Mouse (Mus musculus) retina, adult 2 months (tissue): ENCODE data around the gene Gpr65.

Experiments used
- DNase-seq: peaks from one replicate; pipeline ENCODE4 v3.0.0-alpha.2; 2012; ENCODE audit warnings: low read depth, low spot score

Gpr65 gene

DNA sequence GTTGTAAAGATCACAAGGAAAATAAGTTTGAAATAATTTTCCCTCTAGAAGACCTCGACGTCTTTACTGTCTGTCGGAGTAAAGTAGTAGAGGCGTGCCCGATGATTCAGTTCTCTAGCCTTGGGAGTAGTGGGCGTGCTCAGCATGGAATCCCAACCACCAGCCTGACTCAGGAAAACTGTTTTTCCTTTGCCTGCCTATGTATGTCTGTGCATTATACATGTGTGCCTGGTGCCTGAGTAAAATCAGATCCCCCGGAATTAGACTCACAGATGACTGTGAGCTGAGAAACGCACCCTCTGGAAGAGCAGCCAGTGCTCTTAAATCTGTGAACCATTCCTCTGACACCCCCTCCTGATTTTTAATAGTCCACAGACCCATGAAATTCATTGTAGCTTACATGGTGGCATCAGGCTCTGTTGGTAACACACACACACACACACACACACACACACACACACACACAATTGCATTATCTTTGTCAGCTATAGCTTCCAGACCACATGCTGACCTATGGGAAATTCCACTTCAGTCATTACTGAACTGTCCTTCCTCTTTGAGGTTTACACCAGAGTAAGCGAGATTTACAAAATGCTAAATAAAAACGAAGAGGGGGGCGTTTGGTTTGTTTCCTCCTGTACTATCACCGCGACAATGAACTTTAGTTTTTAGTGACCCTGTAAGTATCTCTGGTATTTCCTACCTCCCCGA, 14.5 kb downstream of the Gpr65 start:
- no peak for DNase-seq

DNA sequence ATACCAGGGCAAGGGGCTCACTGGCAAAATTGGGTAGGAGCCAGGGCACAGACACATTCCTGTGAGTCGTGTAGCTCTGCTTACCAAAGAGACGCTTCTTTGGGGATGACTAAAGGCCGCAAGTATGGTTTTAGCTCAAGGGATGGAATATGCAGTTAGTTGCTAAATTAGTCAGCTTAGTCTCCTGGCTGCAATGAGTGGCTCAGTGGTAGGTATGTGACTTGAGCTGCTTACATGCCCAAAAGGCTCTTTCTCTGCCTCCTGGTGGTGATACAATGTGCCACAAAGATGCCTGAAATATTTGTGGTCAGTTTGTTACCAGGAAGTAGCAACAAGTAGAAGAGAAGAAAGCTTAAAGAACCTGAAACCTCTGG, 15.0 kb downstream of the Gpr65 start:
- DNase-seq = no peak

DNA sequence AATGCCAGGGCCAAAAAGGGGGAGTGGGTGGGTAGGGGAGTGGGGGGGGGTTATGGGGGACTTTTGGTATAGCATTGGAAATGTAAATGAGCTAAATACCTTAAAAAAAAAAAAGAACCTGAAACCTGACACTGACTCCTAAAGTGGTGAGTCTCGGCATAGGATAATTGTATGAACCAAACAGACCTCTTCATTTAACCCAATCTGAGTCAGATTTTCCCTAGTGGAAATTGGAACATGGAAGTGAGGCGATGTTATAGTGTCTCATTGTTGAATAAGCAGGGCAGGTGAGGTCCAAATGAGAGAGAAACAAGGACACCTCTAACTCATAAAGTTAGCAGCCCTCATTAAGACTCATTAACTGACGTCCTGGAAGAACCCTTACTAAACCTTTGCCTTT, 16.0 kb downstream of the Gpr65 start:
- DNase-seq = no peak

DNA sequence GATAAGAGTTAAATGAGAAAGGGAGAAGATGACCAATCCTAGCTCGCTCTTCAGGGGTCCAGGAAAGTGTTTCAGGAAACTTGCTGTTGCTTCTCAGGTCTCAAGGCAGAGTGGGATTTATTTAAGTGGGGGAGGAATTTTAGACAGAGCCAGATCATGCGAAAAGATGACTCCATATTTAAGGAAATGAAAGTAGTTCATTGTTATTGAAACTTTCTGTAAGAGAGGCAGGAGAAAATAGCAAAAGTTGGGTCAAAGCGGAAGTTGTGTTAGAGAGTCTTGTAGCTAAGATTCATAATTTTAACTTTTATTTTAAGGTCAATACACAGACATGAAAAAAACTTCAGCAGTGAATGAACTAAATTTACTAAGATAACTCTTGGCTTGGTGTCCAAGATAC, 22.0 kb downstream of the Gpr65 start:
- DNase-seq = no peak

- no peak for DNase-seq
Measured at GRCm38 (mm10) chr12:98292278-98292677, 23.8 kb downstream of the Gpr65 start.

DNA sequence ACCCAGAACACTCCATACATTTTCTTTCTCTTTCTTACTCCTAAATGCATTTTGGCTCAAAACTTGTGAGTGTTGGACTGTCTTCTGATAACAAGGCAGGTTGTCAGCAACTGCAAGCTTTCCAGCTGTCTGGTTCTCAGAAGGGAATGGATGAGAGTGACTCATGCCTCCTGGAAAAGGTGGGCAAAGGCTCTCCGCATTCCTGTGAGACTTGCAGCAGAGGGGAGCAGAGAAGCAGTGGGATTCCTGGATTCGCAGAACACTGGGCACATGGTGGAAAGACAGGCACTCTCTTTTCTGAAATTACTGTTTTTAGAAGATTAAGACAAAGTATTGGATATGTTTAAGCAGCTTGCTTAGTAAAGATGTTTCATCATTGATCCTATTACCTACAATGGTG, 25.8 kb downstream of the Gpr65 start:
- no peak for DNase-seq

DNA sequence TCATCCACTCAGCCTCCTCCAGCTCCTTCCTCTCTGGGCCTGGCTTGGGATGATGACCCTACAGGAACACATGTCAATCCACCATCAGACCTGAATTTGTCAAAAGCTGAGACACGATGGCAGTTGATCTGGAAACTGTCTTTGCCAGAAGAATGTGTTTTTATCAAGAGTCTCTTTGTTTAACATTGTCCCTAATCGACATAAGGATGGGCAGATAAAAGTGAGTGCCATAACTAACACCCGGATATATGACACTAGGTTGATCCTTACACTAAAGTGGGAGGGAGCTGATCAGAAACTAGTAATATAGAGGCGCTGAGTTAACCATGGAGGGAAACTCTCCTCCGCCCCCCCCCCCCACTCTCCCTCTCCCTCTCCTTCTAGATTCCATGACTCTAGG, 33.5 kb downstream of the Gpr65 start:
- no peak for DNase-seq

DNA sequence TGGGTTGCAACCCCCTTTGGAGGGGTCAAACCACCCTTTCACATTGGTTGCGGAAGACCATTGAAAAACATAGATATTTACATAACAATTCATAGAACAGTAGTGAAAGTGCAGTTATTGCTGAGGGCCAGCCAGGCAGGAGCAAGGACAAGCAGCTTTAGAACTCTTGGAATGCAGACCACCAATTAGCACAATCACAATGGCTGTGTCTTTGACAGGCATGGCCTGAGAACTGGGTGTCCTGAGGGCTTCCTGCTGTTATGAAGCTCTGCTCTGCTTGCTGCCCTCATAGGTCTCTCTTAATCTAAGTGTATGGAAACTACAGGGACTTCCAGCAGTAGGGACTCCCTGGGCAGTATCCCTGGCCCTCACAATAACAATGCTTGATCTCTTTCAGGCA, 34.6 kb downstream of the Gpr65 start:
- DNase-seq = no peak

DNA sequence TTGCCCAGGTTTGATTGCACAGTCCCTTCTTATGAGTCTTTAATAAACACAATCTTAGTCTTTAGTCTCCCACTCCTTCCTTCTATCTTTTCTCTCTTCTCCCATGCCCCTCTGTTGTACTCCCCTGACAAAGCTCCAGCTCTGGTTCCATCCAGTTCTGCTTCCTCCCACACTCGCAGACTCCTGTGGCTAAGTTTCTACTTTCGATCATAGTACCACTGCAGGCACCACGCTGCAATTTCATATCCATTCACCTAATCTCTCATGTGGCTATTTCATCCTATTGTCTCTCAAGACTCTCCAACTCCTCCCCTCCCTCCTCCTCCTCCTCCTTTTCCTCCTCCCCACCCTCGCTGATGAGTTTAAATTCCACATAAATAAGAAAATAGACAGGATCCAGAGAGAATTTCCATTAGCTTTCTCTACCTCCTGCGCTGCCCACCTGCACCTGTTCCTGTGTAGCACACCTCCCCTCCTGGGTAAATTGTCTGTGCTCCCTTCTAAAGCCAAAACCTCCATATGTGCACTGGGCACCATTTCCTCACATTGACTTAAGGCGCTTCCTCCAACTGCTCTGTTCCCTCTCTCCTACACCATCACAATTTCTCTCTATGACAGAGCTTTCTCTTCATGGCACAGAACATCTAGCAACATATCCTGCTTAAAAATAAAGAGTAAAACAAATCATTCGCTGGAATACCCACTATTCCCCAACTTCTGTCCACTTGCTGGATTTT, 38.9 kb downstream of the Gpr65 start:
- DNase-seq = no peak

- DNase-seq = no peak
Measured at GRCm38 (mm10) chr12:98311376-98312083, 43.1 kb downstream of the Gpr65 start.

DNA sequence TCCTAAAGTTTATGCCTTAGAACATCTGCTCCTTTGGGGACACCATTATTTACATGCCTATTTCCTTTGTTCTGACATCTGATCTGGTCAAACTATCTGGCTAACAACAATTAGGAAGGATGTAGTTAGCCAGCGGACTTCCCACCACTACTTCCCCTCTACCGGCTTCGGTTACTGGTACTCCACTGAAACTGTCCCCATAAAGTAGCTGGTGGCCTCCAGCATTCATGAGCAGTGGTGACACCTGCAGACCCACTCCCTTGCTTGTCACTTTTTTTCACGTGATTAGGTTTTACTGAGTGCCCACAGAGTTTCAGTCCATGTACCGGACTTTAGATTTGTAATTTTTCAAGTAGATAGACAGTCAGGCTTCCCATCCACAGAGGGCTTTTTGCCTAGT, 47.5 kb downstream of the Gpr65 start:
- DNase-seq = no peak

DNA sequence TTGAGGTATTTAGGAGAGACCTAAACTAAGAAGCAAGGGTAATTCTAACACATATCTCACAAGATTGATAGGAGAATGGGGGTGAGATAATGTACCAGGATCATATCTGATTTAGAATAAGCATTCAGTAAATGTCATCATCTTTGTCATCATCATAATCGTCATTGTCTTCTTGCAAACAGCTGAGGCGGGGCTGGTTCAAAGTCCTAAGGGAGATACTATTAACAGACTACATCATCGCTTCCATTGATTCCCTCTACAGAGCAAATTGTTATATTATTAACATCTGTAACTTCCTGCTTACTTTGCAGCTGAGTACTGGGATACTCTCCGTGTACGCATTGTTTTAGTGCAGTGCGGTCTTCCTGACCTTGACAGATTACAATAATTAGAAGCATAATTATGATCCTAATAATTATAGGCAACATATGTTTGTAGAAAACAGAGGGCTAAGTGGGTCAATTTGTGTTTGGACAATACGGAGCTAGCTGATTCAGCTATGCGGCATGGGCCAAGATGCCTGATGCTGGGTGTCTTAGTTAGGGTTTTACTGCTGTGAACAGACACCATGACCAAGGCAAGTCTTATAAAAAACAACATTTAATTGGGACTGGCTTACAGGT, 49.4 kb downstream of the Gpr65 start:
- DNase-seq = no peak

- DNase-seq = no peak
Measured at GRCm38 (mm10) chr12:98322426-98322825, 54.0 kb downstream of the Gpr65 start.

GRCm38 (mm10) chr12:98324170-98324569, 55.7 kb downstream of the Gpr65 start:
- peak; percentile 20 for DNase-seq
